Comparison of ENCODE assay signal across 19 mouse cellular contexts in genomic region chr1:80756060-80756439, GRCm38 (mm10). TPM values are rescaled to one million over a fixed set of nuclear protein-coding genes. Genes with fewer than 3 reads are reported as not detected.
DNase-seq lines count a peak whose midpoint lies in the region; ATAC-seq and TF ChIP-seq lines count a peak whose summit lies in the region.
"Had no signal": no experiment of that assay in that cellular context is flagged by ENCODE, and none has a peak within 500 bp of the region (broad histone marks: within the 10 kb centered on the region; RNA-seq: fewer than 3 reads in every experiment).

No protein-coding gene starts in this region.

- no peak overlapping the region for H3K9ac ChIP-seq in liver, embryonic 15.5 days
- H3K9ac ChIP-seq in liver, embryonic 12.5 days, result no peak overlapping the region
- H3K9ac ChIP-seq: forebrain, embryonic 12.5 days; hindbrain, embryonic 14.5 days; stomach, embryonic 15.5 days had no signal

- H3K27ac ChIP-seq in liver, embryonic 15.5 days (replicated peaks), result no peak overlapping the region
- H3K27ac ChIP-seq in liver, embryonic 12.5 days, result no peak overlapping the region
- H3K27ac ChIP-seq in bone marrow macrophage, adult 2 months (ENCODE audit: insufficient read depth, low read depth, low read length), result no peak overlapping the region
- H3K27ac ChIP-seq: forebrain, embryonic 12.5 days; hindbrain, embryonic 14.5 days; stomach, embryonic 15.5 days had no signal

- no peak for ATAC-seq in liver, embryonic 15.5 days (ENCODE audit: insufficient read depth)
- no peak for ATAC-seq in liver, embryonic 12.5 days

- H3K4me1 ChIP-seq in liver, embryonic 15.5 days (replicated peaks), result peaks cover 3% of the 10 kb centered on the region; the same call in 1 of the 2 replicates
- 0 out of 2 replicates have a peak, but pooled peaks cover 7% of the 10 kb centered on the region for H3K4me1 ChIP-seq in liver, embryonic 12.5 days
- peaks cover 26% of the 10 kb centered on the region for H3K4me1 ChIP-seq in bone marrow macrophage, adult 2 months (ENCODE audit: control insufficient read depth, insufficient read depth, low read length)

- intact Hi-C loops in left cerebral cortex, postnatal 36 days (cut with DNase I), result no loop called here

- no peak for TF ChIP-seq POLR2A in bone marrow macrophage, adult 2 months (IDR thresholded peaks at IDR 0.05; ENCODE audit: borderline replicate concordance, low read depth, low read length)

- DNase-seq in cerebellum, postnatal 14 days, result peak; percentile 52 to 74
- no peak for DNase-seq in cerebellum, adult 9-11 months
- DNase-seq in B cell, adult 2 months, result peak; percentile 21 to 25
- no peak for DNase-seq in left cerebral cortex, postnatal 36 days (ENCODE audit: low spot score in 2 of 2)
- no peak for DNase-seq in kidney, adult 9 months
- DNase-seq: cerebellum, adult 2 months; embryo, embryonic 11 days; gastrocnemius, postnatal 36 days; kidney, adult 2 months; lung, postnatal 10 days; midbrain, embryonic 14.5 days; right cerebral cortex, adult 18-20 months had no signal

- no peak for TF ChIP-seq CTCF in bone marrow macrophage, adult 2 months (IDR thresholded peaks at IDR 0.05; ENCODE audit: low read depth, low read length)

- H3K27me3 ChIP-seq in liver, embryonic 15.5 days, result peaks cover 30% of the 10 kb centered on the region
- peaks cover 32% of the 10 kb centered on the region for H3K27me3 ChIP-seq in liver, embryonic 12.5 days (replicated peaks)

- H3K4me3 ChIP-seq in liver, embryonic 15.5 days (replicated peaks), result no peak overlapping the region
- no peak overlapping the region for H3K4me3 ChIP-seq in liver, embryonic 12.5 days
- peak overlapping the region; percentile 4; the same call in 1 of the 2 replicates for H3K4me3 ChIP-seq in bone marrow macrophage, adult 2 months (ENCODE audit: insufficient read depth, low read length)
- H3K4me3 ChIP-seq: forebrain, embryonic 12.5 days; stomach, embryonic 15.5 days had no signal

- WGBS in liver, embryonic 15.5 days (ENCODE audit: insufficient replicate concordance), result 15% methylated on average over 2 of the region's 2 CpGs
- 40% methylated on average over 2 of the region's 2 CpGs for WGBS in liver, embryonic 12.5 days (ENCODE audit: insufficient replicate concordance)

- H3K9me3 ChIP-seq in liver, embryonic 15.5 days (replicated peaks), result no peaks in the 10 kb centered on the region
- H3K9me3 ChIP-seq in liver, embryonic 12.5 days (replicated peaks), result no peaks in the 10 kb centered on the region
- H3K9me3 ChIP-seq: forebrain, embryonic 12.5 days; stomach, embryonic 15.5 days had no signal

- H3K36me3 ChIP-seq in liver, embryonic 15.5 days (replicated peaks), result no peaks in the 10 kb centered on the region
- H3K36me3 ChIP-seq in liver, embryonic 12.5 days, result no peaks in the 10 kb centered on the region
- H3K36me3 ChIP-seq: forebrain, embryonic 12.5 days; stomach, embryonic 15.5 days had no signal

- H3K4me2 ChIP-seq in liver, embryonic 15.5 days, result 0 out of 2 replicates have a peak overlapping the region, but pooled peaks have one; percentile 69
- H3K4me2 ChIP-seq in liver, embryonic 12.5 days, result no peak overlapping the region
- H3K4me2 ChIP-seq: heart, embryonic 11.5 days had no signal

RNA-seq across cellular contexts. Expression of gene Dock10, which starts 2.3 kb away (rescaled TPM):
- polyA plus RNA-seq in liver, embryonic 15.5 days (2015; fragmentation: Nextera tagmentation; extraction: Ambion mirVana), result 3.7 and 3.8 TPM in 2 replicates
- 3.3 and 3.7 TPM in 2 replicates for polyA plus RNA-seq in liver, embryonic 12.5 days (2016; fragmentation: Nextera tagmentation; extraction: Ambion mirVana)
- polyA plus RNA-seq in bone marrow macrophage, adult 2 months (2012; ENCODE audit: insufficient read depth, insufficient read length, missing spikeins), result 68.5 and 83.1 TPM in 2 replicates
- 10 to 100 TPM; 24.4 to 36.4 TPM for total RNA-seq in left cerebral cortex, postnatal 36 days (2021)

Comparison
In these comparisons a context has a peak if more than half of its experiments do, and no peak if none do; other contexts are left out.
1. DNase-seq: peak in cerebellum, postnatal 14 days (2 of 2) and B cell, adult 2 months (2 of 2); none in cerebellum, adult 9-11 months (single experiment), left cerebral cortex, postnatal 36 days (0 of 2) and kidney, adult 9 months (single experiment).
2. RNA of gene Dock10, which starts 2.3 kb away (polyA plus RNA-seq): 68.5 to 83.1 TPM in bone marrow macrophage, adult 2 months; 3.7 to 3.8 TPM in liver, embryonic 15.5 days and 3.3 to 3.7 TPM in liver, embryonic 12.5 days; every median in the first group is over 10 times any median in the second.